Mouse (Mus musculus) neural tube, embryonic 12.5 days (tissue): ENCODE data around the gene Pmfbp1. TPM values are rescaled to one million over a fixed set of nuclear protein-coding genes. Genes with fewer than 3 reads are reported as not detected.

Source experiments
- ATAC-seq: fragments of 200-750 bp; cut with Nextera tagmentation; 2 replicates; pipeline ENCODE4 v1.8.0; 2017; ENCODE audit warnings: low read depth, mild to moderate bottlenecking, moderate TSS enrichment, moderate library complexity; ENCODE audit not compliant: low FRiP score
- H3K27ac ChIP-seq: fragments of 300-500 bp; sonication (generic); 2 replicates; pipeline ENCODE4 v1.5.1; 2016
- H3K27me3 ChIP-seq: fragments of 300-500 bp; sonication (generic); replicated peaks from 2 replicates; pipeline ENCODE4 v1.6.1; 2016; ENCODE audit warnings: mild to moderate bottlenecking
- H3K36me3 ChIP-seq: fragments of 300-500 bp; sonication (generic); 2 replicates; pipeline ENCODE4 v1.6.1; 2016; ENCODE audit warnings: mild to moderate bottlenecking
- H3K4me1 ChIP-seq: fragments of 300-500 bp; sonication (generic); 2 replicates; pipeline ENCODE4 v1.6.1; 2016
- H3K4me2 ChIP-seq: fragments of 300-500 bp; sonication (generic); replicated peaks from 2 replicates; pipeline ENCODE4 v1.6.1; 2016; ENCODE audit warnings: mild to moderate bottlenecking
- H3K4me3 ChIP-seq: fragments of 300-500 bp; sonication (generic); 2 replicates; pipeline ENCODE4 v1.5.1; 2016
- H3K9ac ChIP-seq: fragments of 300-500 bp; sonication (generic); 2 replicates; pipeline ENCODE4 v1.6.1; 2016; ENCODE audit warnings: mild to moderate bottlenecking
- H3K9me3 ChIP-seq: fragments of 300-500 bp; sonication (generic); 2 replicates; pipeline ENCODE4 v1.6.1; 2016; ENCODE audit warnings: mild to moderate bottlenecking
- WGBS: fragments of 180-500 bp; shearing (Covaris S2); methylation state at CpG from one replicate; pipeline ENCODE4 v1.1.7; 2016; 5-methylcytosine and 5-hydroxymethylcytosine counted together
- polyA plus RNA-seq: library from polyadenylated mRNA; unstranded; fragments of >200 nt; fragmentation: Nextera tagmentation; extraction: Ambion mirVana; gene quantifications from 2 replicates; pipeline ENCODE4 v1.2.1, GENCODE M21; 2016

The Pmfbp1 gene
- polyA plus RNA-seq, 1 experiment from 2014 or later = 1.7 TPM

GRCm38 (mm10) chr8:109524008-109524407 lies 30.2 kb downstream of the Pmfbp1 start:
- no peak overlapping the region for H3K9ac ChIP-seq
- H3K36me3 ChIP-seq = no peaks in the 10 kb centered on the region
- no peaks in the 10 kb centered on the region for H3K9me3 ChIP-seq
- ATAC-seq = no peak
- H3K27me3 ChIP-seq = no peaks in the 10 kb centered on the region
- no peak overlapping the region for H3K4me3 ChIP-seq
- H3K4me1 ChIP-seq = no peaks in the 10 kb centered on the region
- no peak overlapping the region for H3K27ac ChIP-seq
- WGBS = 87% methylated on average over 2 of the region's 2 CpGs
- H3K4me2 ChIP-seq = no peak overlapping the region

- no peak overlapping the region for H3K27ac ChIP-seq
- 0 out of 2 replicates have a peak, but pooled peaks cover 5% of the 10 kb centered on the region for H3K4me1 ChIP-seq
- H3K9me3 ChIP-seq = no peaks in the 10 kb centered on the region
- H3K9ac ChIP-seq = no peak overlapping the region
- H3K27me3 ChIP-seq = no peaks in the 10 kb centered on the region
- H3K4me3 ChIP-seq = no peak overlapping the region
- 89% methylated on average over 19 of the region's 19 CpGs for WGBS
- ATAC-seq = no peak
- H3K4me2 ChIP-seq = no peak overlapping the region
- no peaks in the 10 kb centered on the region for H3K36me3 ChIP-seq
These were observed 41.5 kb downstream of the Pmfbp1 start for GRCm38 (mm10) chr8:109535140-109535990.

- no peak overlapping the region for H3K9ac ChIP-seq
- no peaks in the 10 kb centered on the region for H3K36me3 ChIP-seq
- no peak overlapping the region for H3K4me3 ChIP-seq
- H3K4me2 ChIP-seq = no peak overlapping the region; the same call in 1 of the 2 replicates
- no peak overlapping the region for H3K27ac ChIP-seq
- WGBS = 9% methylated on average over 5 of the region's 5 CpGs
- H3K9me3 ChIP-seq = no peaks in the 10 kb centered on the region
- 0 out of 2 replicates have a peak, but pooled peaks cover 5% of the 10 kb centered on the region for H3K4me1 ChIP-seq
- H3K27me3 ChIP-seq = no peaks in the 10 kb centered on the region
- ATAC-seq = peak; percentile 65; the same call in 1 of the 2 replicates
These were observed 42.9 kb downstream of the Pmfbp1 start for GRCm38 (mm10) chr8:109536703-109537102.

GRCm38 (mm10) chr8:109542165-109542564 lies 48.3 kb downstream of the Pmfbp1 start:
- Histone ChIP-seq H3K36me3 (peaks cover 12% of the 10 kb centered on the region), H3K4me3 (no peak overlapping the region), H3K4me1 (no peaks in the 10 kb centered on the region), H3K27ac (no peak overlapping the region), H3K9me3 (no peaks in the 10 kb centered on the region), H3K27me3 (no peaks in the 10 kb centered on the region), H3K4me2 (no peak overlapping the region), H3K9ac (no peak overlapping the region)
- ATAC-seq = no peak
- WGBS = 68% methylated on average over 5 of the region's 5 CpGs

- H3K9me3 ChIP-seq = no peaks in the 10 kb centered on the region
These were observed 49.1 kb downstream of the Pmfbp1 start for GRCm38 (mm10) chr8:109542748-109543519.

GRCm38 (mm10) chr8:109544049-109544448 lies 50.2 kb downstream of the Pmfbp1 start:
- H3K9me3 ChIP-seq = no peaks in the 10 kb centered on the region
- no peaks in the 10 kb centered on the region for H3K4me1 ChIP-seq
- no peak overlapping the region for H3K4me2 ChIP-seq
- H3K4me3 ChIP-seq = no peak overlapping the region
- H3K36me3 ChIP-seq = peaks cover 31% of the 10 kb centered on the region
- H3K27me3 ChIP-seq = no peaks in the 10 kb centered on the region
- no peak overlapping the region for H3K27ac ChIP-seq
- WGBS = 64% methylated on average over 3 of the region's 3 CpGs
- no peak for ATAC-seq
- no peak overlapping the region for H3K9ac ChIP-seq

More at GRCm38 (mm10) chr8:109542748-109543519, 49.1 kb downstream of the Pmfbp1 start:
- ATAC-seq = no peak
- Histone ChIP-seq H3K4me2 (no peak overlapping the region), H3K4me3 (no peak overlapping the region), H3K27ac (no peak overlapping the region), H3K9ac (no peak overlapping the region), H3K4me1 (no peaks in the 10 kb centered on the region), H3K36me3 (peaks cover 20% of the 10 kb centered on the region), H3K27me3 (no peaks in the 10 kb centered on the region)
- 85% methylated on average over 8 of the region's 8 CpGs for WGBS

GRCm38 (mm10) chr8:109551663-109552062 lies 57.8 kb downstream of the Pmfbp1 start:
- no peak overlapping the region for H3K27ac ChIP-seq
- H3K36me3 ChIP-seq = peaks cover 99% of the 10 kb centered on the region
- no peak overlapping the region for H3K9ac ChIP-seq
- no peaks in the 10 kb centered on the region for H3K4me1 ChIP-seq
- WGBS = 38% methylated on average over 3 of the region's 3 CpGs
- H3K4me2 ChIP-seq = no peak overlapping the region
- ATAC-seq = no peak
- no peaks in the 10 kb centered on the region for H3K9me3 ChIP-seq
- H3K27me3 ChIP-seq = no peaks in the 10 kb centered on the region
- no peak overlapping the region for H3K4me3 ChIP-seq

- no peak for ATAC-seq
- Histone ChIP-seq H3K36me3 (peaks cover 38% of the 10 kb centered on the region), H3K9me3 (no peaks in the 10 kb centered on the region), H3K4me3 (no peak overlapping the region), H3K9ac (no peak overlapping the region), H3K27me3 (no peaks in the 10 kb centered on the region), H3K27ac (no peak overlapping the region), H3K4me1 (peaks cover 11% of the 10 kb centered on the region), H3K4me2 (no peak overlapping the region)
- 78% methylated on average over 2 of the region's 2 CpGs for WGBS
These were observed 70.1 kb downstream of the Pmfbp1 start for GRCm38 (mm10) chr8:109563881-109564280.

GRCm38 (mm10) chr8:109564766-109565165 lies 70.9 kb downstream of the Pmfbp1 start:
- peak overlapping the region; percentile 76 for H3K4me2 ChIP-seq
- peaks cover 11% of the 10 kb centered on the region for H3K4me1 ChIP-seq
- no peaks in the 10 kb centered on the region for H3K9me3 ChIP-seq
- H3K4me3 ChIP-seq = peak overlapping the region; percentile 78
- peak overlapping the region; percentile 87 for H3K9ac ChIP-seq
- no peaks in the 10 kb centered on the region for H3K27me3 ChIP-seq
- WGBS = 5% methylated on average over 10 of the region's 10 CpGs
- ATAC-seq = no peak
- H3K27ac ChIP-seq = no peak overlapping the region
- H3K36me3 ChIP-seq = peaks cover 35% of the 10 kb centered on the region

- no peaks in the 10 kb centered on the region for H3K9me3 ChIP-seq
- peak; percentile 99 for ATAC-seq
- WGBS = under 1% methylated on average over 52 of the region's 52 CpGs
These were observed 71.9 kb downstream of the Pmfbp1 start, which contains the start of the genes Dhx38 and Txnl4b for GRCm38 (mm10) chr8:109565498-109566333. Dhx38 (minus strand) TSS chr8:109565861. Txnl4b (plus strand) TSS chr8:109565892.

GRCm38 (mm10) chr8:109571139-109571538 lies 77.3 kb downstream of the Pmfbp1 start:
- ATAC-seq = no peak
- no peaks in the 10 kb centered on the region for H3K9me3 ChIP-seq
- no peaks in the 10 kb centered on the region for H3K27me3 ChIP-seq
- H3K27ac ChIP-seq = no peak overlapping the region
- no peak overlapping the region for H3K4me2 ChIP-seq
- H3K9ac ChIP-seq = no peak overlapping the region
- H3K36me3 ChIP-seq = peaks cover 24% of the 10 kb centered on the region; the same call in 1 of the 2 replicates
- peaks cover 6% of the 10 kb centered on the region for H3K4me1 ChIP-seq
- H3K4me3 ChIP-seq = no peak overlapping the region
- 89% methylated on average over 12 of the region's 12 CpGs for WGBS

More at GRCm38 (mm10) chr8:109565498-109566333, 71.9 kb downstream of the Pmfbp1 start, which contains the start of the genes Dhx38 and Txnl4b:
- no peaks in the 10 kb centered on the region for H3K27me3 ChIP-seq
- H3K27ac ChIP-seq = peak within 1 kb of the TSS; percentile 59
- H3K4me1 ChIP-seq = peaks cover 11% of the 10 kb centered on the region
- peaks cover 27% of the 10 kb centered on the region for H3K36me3 ChIP-seq
- peak within 1 kb of the TSS; percentile 87 for H3K9ac ChIP-seq
- peak within 1 kb of the TSS; percentile 78 for H3K4me3 ChIP-seq
- peak within 1 kb of the TSS; percentile 76 for H3K4me2 ChIP-seq
